Mouse (Mus musculus) heart, postnatal 10 days (tissue): ENCODE measurements around the gene Mup14. TPM values are rescaled to one million over a fixed set of nuclear protein-coding genes. Genes with fewer than 3 reads are reported as not detected.
"Not testable (repeated sequence)": the region's sequence is repeated elsewhere in the genome, so short reads cannot be mapped to it uniquely, and the experiment has no call there.

ENCODE experiments used
- DNase-seq, 2 experiments: peaks; one replicate each; pipeline ENCODE4 v3.0.0; 2021
- intact Hi-C: fragments of 180-260 bp; cut with DNase I; formaldehyde crosslinking; loops from one replicate; pipeline ENCODE4 v1.15.1; 2025
- total RNA-seq, 2 experiments: library from RNA; stranded (reverse); gene quantifications; 2 replicates each; pipeline ENCODE4 v1.2.3; 2021

Gene Mup14
- total RNA-seq, result not detected

DNA sequence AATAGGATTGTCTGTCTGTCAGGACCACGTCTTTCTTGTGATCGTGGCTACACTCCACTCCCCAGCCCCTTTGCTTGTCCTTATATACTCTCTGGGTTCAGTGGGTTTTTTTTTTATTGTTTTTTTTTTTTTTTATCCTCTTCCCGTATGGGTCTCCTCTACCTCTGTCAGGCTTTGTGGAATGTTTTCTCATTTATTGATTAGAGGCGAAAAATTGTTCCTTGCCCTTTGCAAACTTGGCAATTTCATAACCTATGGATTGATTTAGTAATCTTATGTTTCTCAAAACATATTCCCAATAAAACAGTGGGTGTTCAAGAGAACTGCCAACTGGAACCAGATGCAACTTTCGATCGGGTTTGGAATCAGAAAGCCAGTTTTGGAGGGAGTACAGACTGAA is at the start of gene Mup14:
Mup14 (minus strand) TSS at position 101 of the 400 bp plus-strand sequence.
- intact Hi-C loops, DNase-seq: not testable (repeated sequence)

DNA sequence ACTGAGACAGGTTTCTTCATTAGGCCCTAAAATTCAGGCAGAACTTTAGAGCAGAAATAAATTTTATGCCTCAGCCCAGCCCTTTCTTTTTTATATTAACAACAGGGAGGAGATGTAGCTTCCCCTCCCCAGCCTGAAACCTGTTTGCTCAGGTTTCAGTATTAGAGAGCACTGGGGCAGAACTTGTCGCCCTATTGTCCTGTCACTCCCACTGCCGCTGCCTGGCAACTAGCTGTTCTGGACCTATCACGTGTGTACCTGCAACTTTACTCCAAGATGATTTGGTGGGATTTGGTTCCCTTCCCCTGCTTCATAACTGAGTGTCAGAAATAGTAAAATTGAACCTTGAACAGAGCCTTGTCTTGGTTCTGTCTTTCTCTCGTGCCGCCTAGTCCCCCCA is 34.3 kb upstream of the Mup14 start:
- DNase-seq, intact Hi-C loops: not testable (repeated sequence)

Other genes with a start within 250 kb of the Mup14 start
- gene Mup13, start 75.7 kb downstream of the Mup14 start, total RNA-seq, result not detected
- gene Mup15, start 135.7 kb upstream of the Mup14 start, total RNA-seq, result not detected
- not detected for gene Mup16, start 215.5 kb upstream of the Mup14 start, total RNA-seq